Mouse (Mus musculus) spleen, postnatal 14 days (tissue): ENCODE data around the gene Dpp7.

ENCODE experiments used
- DNase-seq, 2 experiments: peaks; one replicate each; pipeline ENCODE4 v3.0.0; 2021 to 2022; ENCODE audit warnings: low spot score in 2 of 2

Gene Dpp7

GRCm38 (mm10) chr2:25356208-25357079 lies at the start of gene Dpp7:
Dpp7 (minus strand) TSS chr2:25356359.
- peak; percentile 55 to 71 for DNase-seq

GRCm38 (mm10) chr2:25403994-25404393 lies 47.8 kb upstream of the Dpp7 start:
- no peak for DNase-seq

- DNase-seq: no peak
These were observed 46.9 kb upstream of the Dpp7 start for GRCm38 (mm10) chr2:25402972-25403601.

GRCm38 (mm10) chr2:25402377-25402971 lies 46.3 kb upstream of the Dpp7 start:
- DNase-seq: peak; percentile 50 to 78

- no peak for DNase-seq
These were observed 44.6 kb upstream of the Dpp7 start for GRCm38 (mm10) chr2:25400764-25401163.

- DNase-seq: no peak
These were observed 44.1 kb upstream of the Dpp7 start for GRCm38 (mm10) chr2:25400291-25400690.

- DNase-seq: no peak
These were observed 42.9 kb upstream of the Dpp7 start, which contains the start of gene Npdc1 for GRCm38 (mm10) chr2:25399051-25399450. Npdc1 (plus strand) TSS chr2:25399351.

- no peak for DNase-seq
These were observed 41.9 kb upstream of the Dpp7 start for GRCm38 (mm10) chr2:25398065-25398464.

- no peak for DNase-seq
These were observed 40.9 kb upstream of the Dpp7 start for GRCm38 (mm10) chr2:25397010-25397409.

- no peak for DNase-seq
These were observed 40.4 kb upstream of the Dpp7 start for GRCm38 (mm10) chr2:25396597-25396983.

GRCm38 (mm10) chr2:25395721-25396596 lies 39.8 kb upstream of the Dpp7 start, which contains the start of gene Entpd2:
Entpd2 (plus strand) TSS chr2:25395874.
- DNase-seq: no peak

- DNase-seq: no peak
These were observed 38.4 kb upstream of the Dpp7 start for GRCm38 (mm10) chr2:25394281-25395221.

- DNase-seq: no peak
These were observed 35.1 kb upstream of the Dpp7 start for GRCm38 (mm10) chr2:25391266-25391665.

- no peak for DNase-seq
These were observed 28.3 kb upstream of the Dpp7 start for GRCm38 (mm10) chr2:25384492-25384891.

- DNase-seq: no peak
These were observed 20.4 kb upstream of the Dpp7 start for GRCm38 (mm10) chr2:25376589-25376988.

- no peak for DNase-seq
These were observed 17.3 kb upstream of the Dpp7 start for GRCm38 (mm10) chr2:25373431-25373830.

- DNase-seq: no peak
These were observed 16.7 kb upstream of the Dpp7 start for GRCm38 (mm10) chr2:25372644-25373391.

GRCm38 (mm10) chr2:25371764-25372643 lies 15.8 kb upstream of the Dpp7 start, which contains the start of gene Sapcd2:
Sapcd2 (plus strand) TSS chr2:25372321.
- peak; percentile 68 to 76 for DNase-seq

GRCm38 (mm10) chr2:25369996-25370395 lies 13.8 kb upstream of the Dpp7 start:
- no peak for DNase-seq
